Mouse (Mus musculus) G1E (cell line): Measurements from ENCODE around the gene Lypd5. TPM values are rescaled to one million over a fixed set of nuclear protein-coding genes. Genes with fewer than 3 reads are reported as not detected.

Source experiments
- ATAC-seq: 2 replicates; pipeline ENCODE4 v1.8.0; 2016; ENCODE audit warnings: mild to moderate bottlenecking; ENCODE audit not compliant: insufficient number of reproducible peaks, poor library complexity, low FRiP score, severe bottlenecking; ENCODE audit errors: extremely low read depth
- DNase-seq: peaks from one replicate; pipeline ENCODE4 v3.0.0; 2012; ENCODE audit warnings: low spot score
- H3K27me3 ChIP-seq: 2 replicates; pipeline ENCODE4 v1.6.1; 2012; ENCODE audit warnings: mild to moderate bottlenecking, low read length, inconsistent platforms; ENCODE audit not compliant: insufficient read depth
- H3K36me3 ChIP-seq: replicated peaks from 2 replicates; pipeline ENCODE3; 2012; ENCODE audit warnings: mild to moderate bottlenecking, inconsistent platforms
- H3K4me1 ChIP-seq: 2 replicates; pipeline ENCODE4 v1.6.1; 2012; ENCODE audit warnings: low read depth, low read length, inconsistent platforms, mixed read lengths; ENCODE audit not compliant: insufficient read depth
- H3K4me3 ChIP-seq: 2 replicates; pipeline ENCODE4 v1.5.1; 2012; ENCODE audit warnings: low read depth, mild to moderate bottlenecking, inconsistent platforms, low read length, moderate library complexity, mixed read lengths
- H3K9me3 ChIP-seq: replicated peaks from 2 replicates; pipeline ENCODE4 v1.6.1; 2012; ENCODE audit warnings: inconsistent platforms
- CTCF ChIP-seq: IDR thresholded peaks from 2 replicates; pipeline ENCODE4 v1.5.1; 2012; ENCODE audit warnings: low read depth, low read length, inconsistent platforms, mixed read lengths
- GATA1 ChIP-seq: IDR thresholded peaks from 2 replicates; pipeline ENCODE4 v1.6.1; 2012; ENCODE audit warnings: borderline replicate concordance, low read length, inconsistent platforms, mixed read lengths
- GATA2 ChIP-seq: IDR thresholded peaks from 2 replicates; pipeline ENCODE4 v1.6.1; 2012; ENCODE audit warnings: low read depth, low read length, inconsistent platforms, borderline replicate concordance
- POLR2AphosphoS5 ChIP-seq: IDR thresholded peaks from 2 replicates; pipeline ENCODE4 v1.6.1; 2012; ENCODE audit warnings: low read depth, low read length, inconsistent platforms; ENCODE audit not compliant: insufficient replicate concordance
- TAL1 ChIP-seq: conservative IDR thresholded peaks from 2 replicates; pipeline ENCODE4 v1.6.1; 2012; ENCODE audit warnings: low read depth, low read length, inconsistent platforms, mixed read lengths
- polyA plus RNA-seq: library from polyadenylated mRNA; stranded (reverse); fragments of >175 nt; gene quantifications from 2 replicates; pipeline ENCODE4 v1.2.3, GENCODE M21; 2012
- total RNA-seq, 2 experiments: library from RNA; stranded (forward) in 1 of 2; stranded (reverse) in 1 of 2; fragments of 200-1000 nt in 1 of 2; fragments of >200 nt in 1 of 2; fragmentation: Nextera tagmentation in 1 of 2; gene quantifications; 2 replicates each; pipeline ENCODE4 v1.2.3; 2014 to 2017

Lypd5 gene
- total and polyA plus RNA-seq, 3 experiments = not detected

- H3K4me1 ChIP-seq = peaks cover 3% of the 10 kb centered on the region; the same call in 1 of the 2 replicates
- H3K4me3 ChIP-seq = no peak overlapping the region
- no peak for TF ChIP-seq GATA1
- TF ChIP-seq CTCF = no peak
- no peak for TF ChIP-seq TAL1
- no peak for TF ChIP-seq GATA2
- TF ChIP-seq POLR2AphosphoS5 = no peak
- ATAC-seq = no peak
- H3K27me3 ChIP-seq = peaks cover 20% of the 10 kb centered on the region
- DNase-seq = no peak
- no peaks in the 10 kb centered on the region for H3K36me3 ChIP-seq
- H3K9me3 ChIP-seq = peaks cover 11% of the 10 kb centered on the region
Observed at GRCm38 (mm10) chr7:24322593-24322992, 26.4 kb upstream of the Lypd5 start.

- Histone ChIP-seq H3K4me1 (no peaks in the 10 kb centered on the region), H3K4me3 (no peak overlapping the region), H3K9me3 (peaks cover 11% of the 10 kb centered on the region), H3K36me3 (no peaks in the 10 kb centered on the region), H3K27me3 (peaks cover 12% of the 10 kb centered on the region)
- DNase-seq = no peak
- TF ChIP-seq CTCF (no peak), GATA1 (no peak), TAL1 (no peak), GATA2 (no peak), POLR2AphosphoS5 (no peak)
- no peak for ATAC-seq
Observed at GRCm38 (mm10) chr7:24325197-24325596, 23.8 kb upstream of the Lypd5 start.

- ATAC-seq = no peak
- TF ChIP-seq POLR2AphosphoS5 (no peak), GATA2 (no peak), GATA1 (no peak), TAL1 (no peak), CTCF (no peak)
- Histone ChIP-seq H3K4me1 (no peaks in the 10 kb centered on the region), H3K36me3 (no peaks in the 10 kb centered on the region), H3K27me3 (peaks cover 12% of the 10 kb centered on the region), H3K4me3 (no peak overlapping the region), H3K9me3 (peaks cover 11% of the 10 kb centered on the region)
- no peak for DNase-seq
Observed at GRCm38 (mm10) chr7:24325675-24326128, 23.3 kb upstream of the Lypd5 start.

GRCm38 (mm10) chr7:24326273-24327135 is 22.5 kb upstream of the Lypd5 start:
- TF ChIP-seq POLR2AphosphoS5 (no peak), TAL1 (no peak), GATA1 (no peak), GATA2 (no peak), CTCF (no peak)

GRCm38 (mm10) chr7:24327281-24327975 is 21.6 kb upstream of the Lypd5 start:
- ATAC-seq (no peak), DNase-seq (no peak)
- TF ChIP-seq GATA2 = no peak
- TF ChIP-seq POLR2AphosphoS5 = no peak
- TF ChIP-seq GATA1 = no peak
- no peak for TF ChIP-seq TAL1
- no peak for TF ChIP-seq CTCF

More at GRCm38 (mm10) chr7:24326273-24327135, 22.5 kb upstream of the Lypd5 start:
- Histone ChIP-seq H3K36me3 (no peaks in the 10 kb centered on the region), H3K4me1 (no peaks in the 10 kb centered on the region), H3K27me3 (peaks cover 8% of the 10 kb centered on the region), H3K9me3 (peaks cover 11% of the 10 kb centered on the region), H3K4me3 (no peak overlapping the region)
- ATAC-seq (no peak), DNase-seq (no peak)

GRCm38 (mm10) chr7:24333304-24333986 is 15.6 kb upstream of the Lypd5 start, which contains the start of gene Tescl:
TSS of gene Tescl (minus strand) at chr7:24333936.
- Histone ChIP-seq H3K27me3 (peaks cover 19% of the 10 kb centered on the region), H3K4me3 (no peak within 1 kb of the TSS), H3K4me1 (no peaks in the 10 kb centered on the region), H3K9me3 (no peaks in the 10 kb centered on the region), H3K36me3 (no peaks in the 10 kb centered on the region)
- TF ChIP-seq TAL1 = no peak
- no peak for TF ChIP-seq GATA2
- no peak for TF ChIP-seq GATA1
- no peak for TF ChIP-seq CTCF
- no peak for TF ChIP-seq POLR2AphosphoS5
- DNase-seq (no peak), ATAC-seq (no peak)

More at GRCm38 (mm10) chr7:24327281-24327975, 21.6 kb upstream of the Lypd5 start:
- peaks cover 7% of the 10 kb centered on the region for H3K27me3 ChIP-seq
- no peak overlapping the region for H3K4me3 ChIP-seq
- no peaks in the 10 kb centered on the region for H3K4me1 ChIP-seq
- H3K36me3 ChIP-seq = no peaks in the 10 kb centered on the region
- peaks cover 11% of the 10 kb centered on the region for H3K9me3 ChIP-seq
